Mouse (Mus musculus): ENCODE measurements around the gene Sctr.

Gene Sctr

DNA sequence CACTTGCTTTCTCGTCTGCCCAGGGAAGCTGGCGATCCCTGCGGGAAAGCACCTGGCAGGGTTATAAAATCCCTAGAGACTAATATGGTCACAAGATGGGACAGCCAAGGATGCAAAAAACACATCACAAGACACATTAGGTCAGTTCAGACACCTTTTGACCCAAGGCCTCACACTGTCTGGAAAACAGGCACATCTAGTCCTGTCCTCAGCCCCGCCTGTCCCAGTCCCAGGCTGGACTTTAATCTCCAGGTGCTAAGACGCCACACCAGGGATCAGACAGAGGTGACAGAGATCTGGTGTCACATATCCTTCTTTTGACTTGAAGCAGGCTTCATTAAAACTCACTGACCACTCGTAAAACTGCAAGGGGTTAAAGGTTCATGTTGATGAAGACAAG, 63.5 kb downstream of the Sctr start:
- DNase-seq (ENCODE audit: low spot score): no peak

GRCm38 (mm10) chr1:120071133-120071532, 64.4 kb downstream of the Sctr start:
- no peak for DNase-seq (ENCODE audit: low spot score)

DNA sequence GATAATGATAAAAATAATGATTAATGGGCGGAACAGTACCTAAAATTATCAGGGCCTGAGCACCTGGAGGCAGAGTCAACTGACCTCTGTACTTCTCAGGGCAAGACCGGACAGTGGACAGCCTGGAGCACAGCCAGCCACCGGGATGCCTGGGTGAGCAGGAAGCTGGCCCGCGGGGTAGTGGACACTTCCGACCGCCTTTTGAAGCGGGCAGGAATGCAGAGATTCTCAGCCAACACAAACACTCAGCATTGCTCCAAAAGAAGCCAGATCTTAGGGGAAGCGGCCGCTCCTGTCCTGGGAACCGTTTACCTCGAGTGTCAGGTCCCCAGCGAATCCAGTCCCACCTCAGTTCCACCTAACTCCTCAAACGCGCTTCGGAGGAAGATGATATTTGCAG, 66.2 kb downstream of the Sctr start:
- DNase-seq (ENCODE audit: low spot score): no peak

DNA sequence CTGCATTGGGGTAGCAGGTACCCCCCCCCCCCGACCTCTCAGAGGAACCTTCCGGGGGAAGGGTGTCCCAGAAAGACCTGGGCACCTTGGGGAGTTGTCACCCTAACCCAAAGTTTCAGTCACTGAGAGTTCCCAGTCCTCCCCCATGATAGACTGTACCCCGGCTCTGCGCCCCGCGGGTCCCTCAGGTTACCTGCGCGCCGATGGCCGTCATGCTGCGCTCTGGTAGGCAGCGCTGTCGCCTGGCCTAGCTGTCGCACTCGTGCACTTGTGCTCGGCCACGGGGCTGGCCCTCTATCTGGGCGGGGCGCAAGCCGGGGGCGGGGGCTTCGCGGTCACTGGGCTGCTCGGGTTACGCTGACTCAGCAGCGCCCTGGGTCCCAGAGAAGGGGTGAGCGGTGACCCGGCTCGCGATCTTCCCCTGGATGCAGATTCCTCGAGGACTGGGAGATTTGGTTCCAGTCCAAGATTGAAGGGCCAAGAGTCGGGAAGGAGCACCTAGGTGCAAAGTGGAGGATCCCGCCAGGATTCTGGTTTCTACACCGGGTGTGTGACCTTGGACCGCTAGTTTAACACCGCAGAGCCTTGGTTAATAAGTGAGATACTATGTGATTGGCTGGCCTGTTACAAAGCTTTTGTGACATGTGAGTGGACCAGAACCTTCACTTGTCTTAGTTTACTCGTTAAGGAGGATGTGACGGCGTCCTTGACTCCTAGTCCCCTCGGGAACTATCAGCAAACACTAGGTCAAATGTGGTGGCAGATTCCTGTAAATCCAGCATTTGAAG, 67.0 kb downstream of the Sctr start, which contains the start of gene Tmem37:
Tmem37 (minus strand) TSS at position 556 of the 788 bp plus-strand sequence.
- no peak for DNase-seq (ENCODE audit: low spot score)

- no peak for DNase-seq (ENCODE audit: low spot score)
Measured at GRCm38 (mm10) chr1:120074307-120074702, 67.6 kb downstream of the Sctr start.

DNA sequence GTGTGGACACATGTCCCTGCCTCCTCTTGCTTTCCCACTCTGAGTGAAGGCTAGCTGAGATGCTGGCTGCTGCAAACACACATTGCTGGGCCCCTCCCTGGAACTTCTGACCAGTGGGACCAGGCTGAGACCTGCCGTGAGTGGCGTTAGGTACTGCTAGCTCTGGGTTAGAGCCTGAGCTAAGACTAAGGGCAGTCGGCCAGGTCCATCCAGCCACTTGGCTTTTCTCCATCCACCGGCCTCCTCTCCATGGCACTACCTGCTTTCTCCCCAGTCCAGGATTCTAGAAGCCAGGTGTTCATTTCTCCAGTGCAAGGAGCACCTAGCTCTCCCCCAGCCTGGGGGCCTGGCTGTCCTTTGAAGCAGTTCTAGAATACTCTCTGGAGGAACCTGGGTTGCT, 68.2 kb downstream of the Sctr start:
- DNase-seq (ENCODE audit: low spot score): no peak

GRCm38 (mm10) chr1:120075507-120075906, 68.8 kb downstream of the Sctr start:
- DNase-seq (ENCODE audit: low spot score): no peak

GRCm38 (mm10) chr1:120077746-120078410, 71.2 kb downstream of the Sctr start:
- no peak for DNase-seq (ENCODE audit: low spot score)

- DNase-seq (ENCODE audit: low spot score): no peak
Measured at GRCm38 (mm10) chr1:120080632-120081031, 73.9 kb downstream of the Sctr start.

DNA sequence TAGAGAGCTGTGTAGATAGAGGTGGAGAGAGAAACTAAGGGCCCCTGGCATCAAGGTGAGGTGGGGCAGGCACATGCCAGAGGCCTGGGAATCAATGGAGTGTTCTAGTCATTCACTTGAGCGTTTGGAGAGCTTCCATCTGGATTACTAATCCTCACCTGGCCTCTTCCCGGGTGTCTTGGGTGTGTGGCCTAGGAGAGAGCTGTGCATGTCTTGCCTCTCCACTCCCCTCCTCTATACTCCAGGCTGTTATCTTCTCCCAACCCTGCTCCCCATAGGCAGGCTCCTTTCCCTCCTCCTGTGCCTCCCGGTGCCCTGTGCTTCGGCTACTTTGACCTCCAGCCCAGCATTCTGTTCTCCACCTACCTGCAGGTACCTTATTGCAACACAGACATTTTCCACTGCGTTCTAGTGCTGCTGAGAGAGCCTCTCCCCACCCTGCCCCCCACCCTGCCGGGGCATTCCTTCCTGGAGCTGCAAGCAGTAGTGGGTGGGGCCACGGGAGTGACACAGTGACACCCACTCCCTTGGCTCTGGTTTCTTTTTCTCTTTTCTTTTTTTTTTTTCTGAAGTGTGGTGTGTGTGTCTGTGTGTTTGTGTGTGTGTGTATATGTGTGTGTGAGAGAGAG, 76.4 kb downstream of the Sctr start:
- DNase-seq (ENCODE audit: low spot score): no peak

DNA sequence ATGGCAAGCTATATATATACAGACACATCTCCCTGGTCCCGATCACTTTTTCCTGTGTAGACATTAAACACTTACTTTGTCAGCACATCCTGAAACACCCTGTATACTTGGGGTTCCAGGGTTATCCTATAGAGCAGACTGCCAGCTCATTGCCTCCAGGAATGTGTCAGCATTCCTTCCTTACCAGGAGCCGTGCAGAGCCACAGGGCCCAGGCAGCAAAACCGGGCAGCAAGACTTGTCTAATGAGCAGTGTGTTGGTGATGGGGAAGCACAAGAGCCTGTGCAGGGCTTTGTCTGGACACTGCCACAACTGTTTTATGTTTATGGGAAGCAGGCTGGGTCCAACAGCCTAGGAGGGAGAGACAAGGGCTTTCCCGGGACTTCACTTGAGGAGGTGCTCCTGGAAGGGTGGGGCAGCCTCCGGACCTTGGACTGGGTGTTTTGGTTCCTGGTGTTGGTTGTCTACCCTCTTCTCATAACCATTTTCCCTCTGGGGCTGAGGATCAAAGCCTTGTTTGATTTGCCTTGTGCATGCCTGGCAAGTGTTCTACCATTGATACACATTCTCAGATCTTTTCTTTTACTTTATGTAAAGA, 77.3 kb downstream of the Sctr start:
- no peak for DNase-seq (ENCODE audit: low spot score)

GRCm38 (mm10) chr1:120085696-120086095, 79.0 kb downstream of the Sctr start:
- no peak for DNase-seq (ENCODE audit: low spot score)

DNA sequence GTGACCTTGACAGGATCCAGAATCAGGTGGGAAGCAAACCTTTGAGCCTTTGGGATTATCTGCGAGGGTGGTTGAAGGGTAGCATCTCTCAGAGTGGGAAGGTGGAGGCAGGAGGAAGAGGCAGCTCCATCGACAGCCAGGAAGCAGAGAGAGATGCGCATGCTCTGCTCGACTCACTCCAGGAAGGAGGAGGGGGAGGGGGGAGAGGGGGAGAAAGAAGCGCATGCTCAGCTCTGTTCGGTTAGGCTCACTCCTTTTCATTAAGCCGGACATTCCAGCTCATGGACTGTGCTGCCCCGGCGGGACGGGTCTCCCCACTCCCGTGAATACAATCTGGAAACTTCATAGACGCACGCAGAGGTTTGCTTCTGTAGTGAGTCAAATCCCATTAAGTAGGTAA, 80.0 kb downstream of the Sctr start:
- no peak for DNase-seq (ENCODE audit: low spot score)

- DNase-seq (ENCODE audit: low spot score): no peak
Measured at GRCm38 (mm10) chr1:120089180-120089579, 82.5 kb downstream of the Sctr start.

DNA sequence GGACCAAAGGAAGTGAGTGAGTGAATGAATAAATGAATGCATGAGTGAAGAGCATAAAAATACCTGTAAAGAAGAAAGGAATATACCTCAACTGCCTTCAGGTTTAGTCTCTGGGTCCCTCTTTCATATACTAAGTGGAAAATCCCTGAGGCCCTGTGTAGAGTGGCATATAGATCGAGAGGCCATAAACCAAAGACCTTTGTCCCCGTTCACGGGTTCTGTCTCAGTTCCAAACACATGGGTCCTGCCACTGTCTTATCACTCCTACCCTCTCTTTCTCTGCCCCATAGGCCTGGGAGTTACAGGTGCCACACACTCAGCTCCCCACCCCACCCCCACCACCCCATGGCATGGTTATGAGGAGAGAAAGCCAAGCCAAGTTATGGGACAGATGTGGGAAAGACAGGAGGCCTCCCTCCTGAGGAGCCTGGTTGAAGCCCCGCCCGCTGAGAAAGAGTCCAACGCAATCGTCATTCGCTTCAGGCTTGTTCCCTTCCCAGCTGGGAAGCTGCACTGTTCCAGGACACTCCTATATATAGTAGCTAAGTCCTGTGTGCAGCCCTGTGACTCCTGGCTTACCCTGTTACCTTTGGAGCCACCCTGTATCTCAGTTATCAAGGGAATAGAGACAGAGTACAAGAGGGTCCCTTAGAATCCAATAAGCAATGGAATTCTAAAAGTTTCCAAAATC, 84.3 kb downstream of the Sctr start:
- no peak for DNase-seq (ENCODE audit: low spot score)

DNA sequence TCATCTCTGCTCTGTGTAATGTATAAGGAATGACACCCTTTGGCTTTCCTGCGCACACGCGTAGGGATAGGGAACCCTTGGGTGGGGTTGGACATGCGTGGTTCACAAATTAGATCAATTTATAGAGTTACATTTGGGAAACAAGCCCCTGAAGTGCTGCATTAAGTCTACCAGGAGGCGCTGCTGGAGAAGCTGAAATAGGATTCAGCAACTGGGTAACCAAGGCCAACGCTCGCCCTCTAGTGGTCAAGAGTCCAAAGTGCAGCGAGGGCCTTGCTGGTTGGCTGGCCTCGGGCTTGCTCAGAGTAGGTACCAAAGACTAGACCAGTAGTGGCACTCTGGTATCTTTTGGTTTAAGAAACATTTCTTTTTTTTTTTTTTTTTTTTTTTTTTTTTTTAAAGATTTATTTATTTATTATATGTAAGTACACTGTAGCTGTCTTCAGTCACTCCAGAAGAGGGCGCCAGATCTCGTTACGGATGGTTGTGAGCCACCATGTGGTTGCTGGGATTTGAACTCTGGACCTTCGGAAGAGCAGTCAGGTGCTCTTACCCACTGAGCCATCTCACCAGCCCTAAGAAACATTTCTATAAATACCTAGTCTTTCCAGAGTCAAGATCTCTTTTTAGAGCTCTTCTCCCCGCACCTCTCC, 86.9 kb downstream of the Sctr start:
- DNase-seq (ENCODE audit: low spot score): peak; percentile 59

DNA sequence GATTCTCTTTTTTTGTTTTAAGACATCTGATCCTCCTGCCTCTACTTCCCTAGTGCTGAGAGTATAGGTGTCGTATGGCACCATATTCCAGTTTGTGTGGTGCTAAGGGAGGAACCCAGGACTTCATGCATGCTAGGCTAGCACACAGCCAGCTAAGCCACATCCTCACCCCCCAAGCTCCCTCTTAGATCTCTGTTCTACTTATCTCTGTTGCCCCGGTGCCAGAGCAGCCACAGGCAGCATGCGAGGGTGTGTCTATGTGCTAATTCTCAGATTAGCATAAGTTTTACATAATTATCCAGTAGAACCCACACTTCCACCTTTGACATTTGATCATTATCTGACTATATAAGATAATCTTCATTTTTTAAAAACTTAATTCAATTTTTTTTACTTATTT, 88.2 kb downstream of the Sctr start:
- no peak for DNase-seq (ENCODE audit: low spot score)

GRCm38 (mm10) chr1:120098327-120098726, 91.6 kb downstream of the Sctr start:
- no peak for DNase-seq (ENCODE audit: low spot score)

- no peak for DNase-seq (ENCODE audit: low spot score)
Measured at GRCm38 (mm10) chr1:120099483-120099882, 92.8 kb downstream of the Sctr start.

GRCm38 (mm10) chr1:120100456-120101226, 93.9 kb downstream of the Sctr start:
- no peak for DNase-seq (ENCODE audit: low spot score)

DNA sequence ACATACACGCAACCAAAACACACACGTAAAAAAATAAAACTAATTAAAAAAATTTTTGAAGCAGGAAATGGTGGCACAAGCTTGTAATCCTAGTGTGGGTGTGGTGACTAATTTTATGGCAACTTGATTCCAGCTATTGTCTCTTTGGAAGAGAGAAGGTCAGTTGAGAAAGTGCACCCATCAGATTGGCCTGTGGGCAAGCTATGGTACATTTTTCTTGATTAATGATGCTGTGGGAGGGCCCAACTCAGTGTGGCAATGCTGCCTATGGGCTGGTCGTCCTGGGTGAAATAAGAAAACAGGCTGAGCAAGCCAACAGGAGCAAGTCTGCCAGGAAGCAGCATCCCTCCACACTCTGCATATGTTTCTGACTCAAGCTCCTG, 94.5 kb downstream of the Sctr start:
- DNase-seq (ENCODE audit: low spot score): no peak

Measured in spleen, adult 12 weeks (tissue).